Mouse (Mus musculus): Measurements from ENCODE around the gene Mybph. TPM values are rescaled to one million over a fixed set of nuclear protein-coding genes. Genes with fewer than 3 reads are reported as not detected.

Mybph gene
- total and polyA plus RNA-seq, 3 experiments, result not detected

DNA sequence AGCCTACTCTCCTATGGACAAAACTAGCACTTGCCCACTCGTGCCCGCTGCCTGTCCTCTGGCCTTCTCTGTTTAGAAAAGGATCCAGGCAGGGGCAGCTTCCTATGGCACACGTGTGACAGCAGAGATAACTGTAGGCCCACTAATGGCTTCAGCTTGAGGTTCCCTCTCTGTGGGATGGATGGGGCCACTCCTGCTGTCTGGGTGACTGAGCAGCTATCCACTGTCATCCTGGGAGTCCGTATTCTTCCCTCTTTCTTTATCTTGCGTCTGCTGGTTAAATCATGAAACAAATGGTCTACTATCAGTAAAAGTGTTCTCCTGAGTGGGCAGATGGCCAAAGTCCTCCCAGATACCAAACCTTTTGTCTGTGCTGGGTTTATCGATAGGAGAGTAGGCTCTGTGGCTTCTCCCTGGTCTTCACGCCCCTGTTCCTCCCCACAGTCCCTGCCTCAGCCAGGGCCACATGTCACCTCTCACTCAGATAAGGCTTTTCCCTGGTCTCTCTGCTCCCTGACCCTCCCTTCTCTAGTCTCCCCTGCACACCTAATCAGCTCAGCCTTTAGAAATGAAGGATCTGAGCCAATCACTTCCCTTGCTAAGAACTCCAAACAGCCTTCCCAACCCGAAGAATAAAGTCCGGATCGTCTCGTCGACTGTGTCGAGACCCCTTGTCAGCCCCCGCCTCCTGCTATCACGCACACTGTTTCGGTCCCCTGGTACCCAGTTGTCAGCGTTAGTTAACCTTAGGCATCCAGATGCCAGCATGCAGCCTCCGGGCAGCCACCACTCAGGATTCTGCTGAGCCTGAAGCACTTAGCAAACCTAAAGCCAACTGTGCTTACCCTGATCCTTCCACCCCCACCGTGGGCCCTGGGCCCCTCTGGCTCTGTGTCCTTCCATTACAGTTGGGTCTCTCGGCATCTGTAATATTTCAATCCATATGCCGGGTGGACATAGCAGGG lies 40.3 kb upstream of the Mybph start:
- H3K27me3 ChIP-seq (ENCODE audit: control insufficient read depth in 1 of 2, insufficient read depth in 2 of 2, low read length in 2 of 2), result no peaks in the 10 kb centered on the region; a peak in 1 of 4 replicates
- no peak overlapping the region for H3K27ac ChIP-seq (ENCODE audit: control insufficient read depth, low read depth, low read length)
- H3K4me3 ChIP-seq (ENCODE audit: control insufficient read depth in 1 of 2, insufficient read depth in 1 of 2, low read depth in 2 of 2, low read length in 2 of 2), result no peak overlapping the region
- peak; percentile 57 for DNase-seq (ENCODE audit: low read depth, low spot score)
- H3K79me2 ChIP-seq (ENCODE audit: control insufficient read depth, insufficient read depth, low read length, poor library complexity), result no peaks in the 10 kb centered on the region
- TF ChIP-seq ZC3H11A (IDR thresholded peaks at IDR 0.05; ENCODE audit: low read depth, low read length), result no peak
- TF ChIP-seq MEF2A (IDR thresholded peaks at IDR 0.05; ENCODE audit: extremely low read depth, insufficient replicate concordance, low read depth, low read length, poor library complexity, severe bottlenecking), result no peak
- TF ChIP-seq EP300 (IDR thresholded peaks at IDR 0.05; ENCODE audit: low read depth in 1 of 2, low read length in 2 of 2), result peak in 1 of 2 experiments; percentile 38; a peak in 1 of 4 replicates
- no peak for TF ChIP-seq MAX (IDR thresholded peaks at IDR 0.05; ENCODE audit: low read length)
- TF ChIP-seq NELFE (IDR thresholded peaks at IDR 0.05; ENCODE audit: low read depth, low read length), result no peak
- TF ChIP-seq MXI1 (IDR thresholded peaks at IDR 0.05; ENCODE audit: low read depth, low read length), result no peak
- TF ChIP-seq KAT2A (conservative IDR thresholded peaks at IDR 0.05; ENCODE audit: low read depth, low read length), result no peak
- TF ChIP-seq ELF1 (IDR thresholded peaks at IDR 0.05; ENCODE audit: low read depth, low read length), result no peak
- no peak for TF ChIP-seq E2F4 (IDR thresholded peaks at IDR 0.05; ENCODE audit: borderline replicate concordance, low read depth, low read length)
- TF ChIP-seq USF2 (IDR thresholded peaks at IDR 0.05; ENCODE audit: borderline replicate concordance in 1 of 2, insufficient read depth in 1 of 2, low read depth in 1 of 2, low read length in 2 of 2), result no peak
- no peak for TF ChIP-seq USF1 (IDR thresholded peaks at IDR 0.05; ENCODE audit: low read depth, low read length)
- no peak for TF ChIP-seq GABPA (IDR thresholded peaks at IDR 0.05; ENCODE audit: low read depth, low read length)
- TF ChIP-seq TCF12 (IDR thresholded peaks at IDR 0.05; ENCODE audit: low read depth, low read length), result peak; percentile 21; the same call in 1 of the 2 replicates
- no peak for TF ChIP-seq ZMIZ1 (IDR thresholded peaks at IDR 0.05; ENCODE audit: low read depth, low read length)
- no peak for TF ChIP-seq MYB (IDR thresholded peaks at IDR 0.05; ENCODE audit: low read depth, low read length)
- TF ChIP-seq POLR2AphosphoS5 (IDR thresholded peaks at IDR 0.05; ENCODE audit: borderline replicate concordance, low read depth, low read length), result no peak
- TF ChIP-seq NRF1 (IDR thresholded peaks at IDR 0.05; ENCODE audit: insufficient read depth, low read depth, low read length, poor library complexity, severe bottlenecking), result no peak
- no peak for TF ChIP-seq MYC (IDR thresholded peaks at IDR 0.05; ENCODE audit: low read depth, low read length)
- TF ChIP-seq TAL1 (IDR thresholded peaks at IDR 0.05; ENCODE audit: low read length), result 0 out of 2 replicates have a peak, but pooled peaks have one; percentile 3
- TF ChIP-seq GATA1 (IDR thresholded peaks at IDR 0.05; ENCODE audit: low read depth, low read length), result peak; percentile 67
- no peak for TF ChIP-seq ZNF384 (IDR thresholded peaks at IDR 0.05; ENCODE audit: low read depth, low read length)
- no peak for TF ChIP-seq MAZ (IDR thresholded peaks at IDR 0.05; ENCODE audit: low read depth, low read length)
- no peak for TF ChIP-seq RAD21 (IDR thresholded peaks at IDR 0.05; ENCODE audit: low read depth, low read length)
- no peak for TF ChIP-seq UBTF (IDR thresholded peaks at IDR 0.05; ENCODE audit: borderline replicate concordance, insufficient read depth, low read depth, low read length)
- TF ChIP-seq RCOR1 (IDR thresholded peaks at IDR 0.05; ENCODE audit: low read depth, low read length), result peak; percentile 65
- no peak for TF ChIP-seq HCFC1 (IDR thresholded peaks at IDR 0.05; ENCODE audit: low read depth, low read length)
- no peak for TF ChIP-seq CHD2 (IDR thresholded peaks at IDR 0.05; ENCODE audit: low read length)
- TF ChIP-seq POLR2AphosphoS2 (IDR thresholded peaks at IDR 0.05; ENCODE audit: low read length), result no peak
- TF ChIP-seq ETS1 (IDR thresholded peaks at IDR 0.05; ENCODE audit: low read depth, low read length), result peak; percentile 9; the same call in 1 of the 2 replicates
- no peak for TF ChIP-seq ZKSCAN1 (IDR thresholded peaks at IDR 0.05; ENCODE audit: low read depth, low read length)
- no peak for TF ChIP-seq JUND (IDR thresholded peaks at IDR 0.05; ENCODE audit: low read depth, low read length)
- no peak for TF ChIP-seq MAFK (IDR thresholded peaks at IDR 0.05; ENCODE audit: borderline replicate concordance, low read depth, low read length)
- TF ChIP-seq BHLHE40 (IDR thresholded peaks at IDR 0.05; ENCODE audit: borderline replicate concordance, low read depth, low read length), result peak; percentile 28; the same call in 1 of the 2 replicates
- TF ChIP-seq SMC3 (IDR thresholded peaks at IDR 0.05; ENCODE audit: low read depth, low read length), result no peak
- no peak for TF ChIP-seq POLR2A (IDR thresholded peaks at IDR 0.05; ENCODE audit: control insufficient read depth in 1 of 2, insufficient read depth in 1 of 2, low read depth in 1 of 2, low read length in 2 of 2, poor library complexity in 1 of 2)
- H3K4me1 ChIP-seq (ENCODE audit: control insufficient read depth in 1 of 2, insufficient read depth in 2 of 2, low read length in 2 of 2), result peaks cover 0 to 22% of the 10 kb centered on the region in 2 experiments; a peak in 2 of 4 replicates
- no peak overlapping the region for H3K9ac ChIP-seq (ENCODE audit: control insufficient read depth, low read depth, low read length, poor library complexity, severe bottlenecking)
- H3K36me3 ChIP-seq (ENCODE audit: control insufficient read depth in 1 of 2, insufficient read depth in 2 of 2, low read length in 2 of 2), result peaks cover 0 to 3% of the 10 kb centered on the region in 2 experiments; a peak in 2 of 4 replicates
- H3K9me3 ChIP-seq (replicated peaks; ENCODE audit: insufficient read depth, low read length), result no peaks in the 10 kb centered on the region
